Mouse (Mus musculus) testis, adult 2 months (tissue): ENCODE measurements around the gene Efs.

ENCODE experiments used
- CTCF ChIP-seq: fragments of 200-500 bp; IDR thresholded peaks from 2 replicates; pipeline ENCODE4 v1.5.1; 2012; ENCODE audit warnings: low read depth, mild to moderate bottlenecking, inconsistent platforms, low read length, moderate library complexity; ENCODE audit not compliant: control insufficient read depth, insufficient read depth, insufficient replicate concordance
- POLR2A ChIP-seq: fragments of 200-500 bp; IDR thresholded peaks from 2 replicates; pipeline ENCODE4 v1.6.1; 2012; ENCODE audit warnings: low read depth, mild to moderate bottlenecking, inconsistent platforms, low read length, moderate library complexity; ENCODE audit not compliant: control insufficient read depth

GRCm38 (mm10) chr14:54924641-54925348, 1.1 kb downstream of the Efs start:
- TF ChIP-seq CTCF: no peak
- no peak for TF ChIP-seq POLR2A
